Mouse (Mus musculus): ENCODE results near the gene Tjap1. TPM values are rescaled to one million over a fixed set of nuclear protein-coding genes. Genes with fewer than 3 reads are reported as not detected.

Tjap1 gene
- total and polyA plus RNA-seq, 2 experiments from 2014 or later = 20.1 to 31.9 TPM

- Histone ChIP-seq H3K4me1 (ENCODE audit: control insufficient read depth, insufficient read depth) (no peaks in the 10 kb centered on the region), H3K4me3 (ENCODE audit: low read depth, low read length) (no peak overlapping the region), H3K9me3 (replicated peaks; ENCODE audit: control insufficient read depth, low read length) (no peaks in the 10 kb centered on the region), H3K27ac (ENCODE audit: low read depth) (no peak overlapping the region), H3K36me3 (replicated peaks; ENCODE audit: control insufficient read depth, insufficient read depth, low read length) (peaks cover 75% of the 10 kb centered on the region), H3K9ac (replicated peaks; ENCODE audit: low read depth, low read length) (no peak overlapping the region), H3K27me3 (ENCODE audit: control insufficient read depth, insufficient read depth, low read length) (peaks cover 5% of the 10 kb centered on the region), H3K4me2 (ENCODE audit: low read depth, low read length) (no peak overlapping the region)
- TF ChIP-seq CTCF (IDR thresholded peaks at IDR 0.05; ENCODE audit: low read depth) (no peak), EP300 (IDR thresholded peaks at IDR 0.05; ENCODE audit: low read depth) (no peak)
- no peak for DNase-seq (ENCODE audit: low spot score)
- no peak for ATAC-seq (ENCODE audit: insufficient read depth, low read depth)
- WGBS = 80% methylated on average over 17 of the region's 17 CpGs
Measured at GRCm38 (mm10) chr17:46259675-46260074, 23.2 kb downstream of the Tjap1 start.

- ATAC-seq (ENCODE audit: insufficient read depth, low read depth) (0 out of 2 replicates have a peak, but pooled peaks have one; percentile 8), DNase-seq (ENCODE audit: low spot score) (no peak)
- TF ChIP-seq CTCF (IDR thresholded peaks at IDR 0.05; ENCODE audit: low read depth) = no peak
- 76% methylated on average over 30 of the region's 30 CpGs for WGBS
- peaks cover 15% of the 10 kb centered on the region for H3K27me3 ChIP-seq (ENCODE audit: control insufficient read depth, insufficient read depth, low read length)
- no peak overlapping the region for H3K4me2 ChIP-seq (ENCODE audit: low read depth, low read length)
- no peak overlapping the region for H3K4me3 ChIP-seq (ENCODE audit: low read depth, low read length)
- H3K27ac ChIP-seq (ENCODE audit: low read depth) = no peak overlapping the region
- peaks cover 63% of the 10 kb centered on the region for H3K36me3 ChIP-seq (replicated peaks; ENCODE audit: control insufficient read depth, insufficient read depth, low read length)
- H3K4me1 ChIP-seq (ENCODE audit: control insufficient read depth, insufficient read depth) = peaks cover 8% of the 10 kb centered on the region
- no peaks in the 10 kb centered on the region for H3K9me3 ChIP-seq (replicated peaks; ENCODE audit: control insufficient read depth, low read length)
- H3K9ac ChIP-seq (replicated peaks; ENCODE audit: low read depth, low read length) = no peak overlapping the region
Measured at GRCm38 (mm10) chr17:46258279-46259053, 24.4 kb downstream of the Tjap1 start.

- peaks cover 50% of the 10 kb centered on the region for H3K36me3 ChIP-seq (replicated peaks; ENCODE audit: control insufficient read depth, insufficient read depth, low read length)
- no peaks in the 10 kb centered on the region for H3K9me3 ChIP-seq (replicated peaks; ENCODE audit: control insufficient read depth, low read length)
- no peak overlapping the region for H3K9ac ChIP-seq (replicated peaks; ENCODE audit: low read depth, low read length)
- WGBS = 31% methylated on average over 6 of the region's 6 CpGs
- DNase-seq (ENCODE audit: low spot score) (no peak), ATAC-seq (ENCODE audit: insufficient read depth, low read depth) (no peak)
- peaks cover 15% of the 10 kb centered on the region for H3K27me3 ChIP-seq (ENCODE audit: control insufficient read depth, insufficient read depth, low read length)
- no peak overlapping the region for H3K4me3 ChIP-seq (ENCODE audit: low read depth, low read length)
- peaks cover 11% of the 10 kb centered on the region for H3K4me1 ChIP-seq (ENCODE audit: control insufficient read depth, insufficient read depth)
- TF ChIP-seq CTCF (IDR thresholded peaks at IDR 0.05; ENCODE audit: low read depth) = no peak
- no peak for TF ChIP-seq EP300 (IDR thresholded peaks at IDR 0.05; ENCODE audit: low read depth)
- no peak overlapping the region for H3K4me2 ChIP-seq (ENCODE audit: low read depth, low read length)
- H3K27ac ChIP-seq (ENCODE audit: low read depth) = no peak overlapping the region
Measured at GRCm38 (mm10) chr17:46255147-46255546, 27.7 kb downstream of the Tjap1 start.

GRCm38 (mm10) chr17:46254106-46254505 is 28.7 kb downstream of the Tjap1 start:
- peaks cover 15% of the 10 kb centered on the region for H3K27me3 ChIP-seq (ENCODE audit: control insufficient read depth, insufficient read depth, low read length)
- no peak for DNase-seq (ENCODE audit: low spot score)
- H3K4me1 ChIP-seq (ENCODE audit: control insufficient read depth, insufficient read depth) = peaks cover 13% of the 10 kb centered on the region
- H3K27ac ChIP-seq (ENCODE audit: low read depth) = no peak overlapping the region
- TF ChIP-seq CTCF (IDR thresholded peaks at IDR 0.05; ENCODE audit: low read depth) = no peak
- no peak for TF ChIP-seq EP300 (IDR thresholded peaks at IDR 0.05; ENCODE audit: low read depth)
- peak overlapping the region; percentile 42; the same call in 1 of the 2 replicates for H3K9ac ChIP-seq (replicated peaks; ENCODE audit: low read depth, low read length)
- H3K9me3 ChIP-seq (replicated peaks; ENCODE audit: control insufficient read depth, low read length) = no peaks in the 10 kb centered on the region
- peak overlapping the region; percentile 100 for H3K4me2 ChIP-seq (ENCODE audit: low read depth, low read length)
- ATAC-seq (ENCODE audit: insufficient read depth, low read depth) = peak; percentile 9; the same call in 1 of the 2 replicates
- H3K4me3 ChIP-seq (ENCODE audit: low read depth, low read length) = peak overlapping the region; percentile 72
- peaks cover 50% of the 10 kb centered on the region for H3K36me3 ChIP-seq (replicated peaks; ENCODE audit: control insufficient read depth, insufficient read depth, low read length)
- WGBS = 1% methylated on average over 47 of the region's 54 CpGs

- DNase-seq (ENCODE audit: low spot score) (peak; percentile 75), ATAC-seq (ENCODE audit: insufficient read depth, low read depth) (peak; percentile 79)
- 3% methylated on average over 48 of the region's 48 CpGs for WGBS
- H3K4me2 ChIP-seq (ENCODE audit: low read depth, low read length) = peak within 1 kb of the TSS; percentile 100
- H3K4me3 ChIP-seq (ENCODE audit: low read depth, low read length) = peak within 1 kb of the TSS; percentile 72
- peaks cover 15% of the 10 kb centered on the region for H3K4me1 ChIP-seq (ENCODE audit: control insufficient read depth, insufficient read depth)
- H3K36me3 ChIP-seq (replicated peaks; ENCODE audit: control insufficient read depth, insufficient read depth, low read length) = peaks cover 44% of the 10 kb centered on the region
- H3K27ac ChIP-seq (ENCODE audit: low read depth) = no peak within 1 kb of the TSS
- peaks cover 15% of the 10 kb centered on the region for H3K27me3 ChIP-seq (ENCODE audit: control insufficient read depth, insufficient read depth, low read length)
- TF ChIP-seq CTCF (IDR thresholded peaks at IDR 0.05; ENCODE audit: low read depth) = no peak
- TF ChIP-seq EP300 (IDR thresholded peaks at IDR 0.05; ENCODE audit: low read depth) = no peak
- peak within 1 kb of the TSS; percentile 42; the same call in 1 of the 2 replicates for H3K9ac ChIP-seq (replicated peaks; ENCODE audit: low read depth, low read length)
- no peaks in the 10 kb centered on the region for H3K9me3 ChIP-seq (replicated peaks; ENCODE audit: control insufficient read depth, low read length)
Measured at GRCm38 (mm10) chr17:46253452-46254084, 29.3 kb downstream of the Tjap1 start, which contains the start of gene Lrrc73. Gene Lrrc73, plus strand, starts transcription at chr17:46253531.

Data from heart, postnatal 0 days (tissue).